Mouse (Mus musculus): ENCODE measurements at regions not wholly inside any gene's neighbourhood (a gene's known extent, or its start where the extent isn't known, plus 50 kb on each side); places are given as distances from the start of the nearest gene placed in this dataset.

- no peak for DNase-seq (ENCODE audit: low spot score)
Measured at GRCm38 (mm10) chr8:107642241-107642640, 54.0 kb upstream of the Psmd7 start.

GRCm38 (mm10) chr8:107647936-107648335, 59.7 kb upstream of the Psmd7 start:
- no peak for DNase-seq (ENCODE audit: low spot score)

DNA sequence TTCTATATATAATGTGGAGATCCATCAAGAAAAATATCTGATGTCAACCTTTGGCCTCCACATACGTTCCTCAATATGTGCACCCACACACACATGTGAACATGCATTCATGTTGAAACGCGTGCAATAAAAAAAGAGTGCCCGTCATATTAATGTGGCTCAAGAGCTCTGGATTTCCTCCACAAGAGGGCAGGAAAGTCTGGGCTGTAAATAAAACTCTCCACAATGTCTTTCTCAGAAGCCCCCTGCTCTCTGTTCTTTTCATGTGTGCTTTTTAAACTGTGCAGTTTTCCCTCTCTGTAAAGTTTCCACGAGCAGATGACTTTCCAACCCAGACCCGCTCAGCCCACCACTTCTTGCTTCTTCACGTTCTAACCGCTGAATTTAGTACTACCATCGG, 62.0 kb upstream of the Psmd7 start:
- DNase-seq (ENCODE audit: low spot score), result no peak

DNA sequence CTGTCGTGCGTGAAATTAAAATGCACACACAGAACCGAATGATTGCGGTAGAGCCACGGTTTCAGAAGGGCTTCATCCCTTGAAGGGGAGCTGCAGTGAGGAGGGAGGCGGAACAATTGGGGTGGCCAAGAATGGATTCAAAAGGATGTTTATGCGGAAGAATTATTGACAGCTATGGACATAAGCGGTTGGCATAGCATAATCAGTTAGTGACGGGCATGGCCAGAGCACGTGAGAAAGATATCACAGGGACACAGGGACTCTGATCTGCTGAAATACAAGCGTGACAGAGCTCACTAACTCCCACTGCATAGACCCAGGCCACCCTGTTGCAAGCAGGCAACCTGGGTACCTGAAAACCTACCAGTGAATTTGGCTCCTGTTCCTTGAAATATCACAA, 63.2 kb upstream of the Psmd7 start:
- no peak for DNase-seq (ENCODE audit: low spot score)

DNA sequence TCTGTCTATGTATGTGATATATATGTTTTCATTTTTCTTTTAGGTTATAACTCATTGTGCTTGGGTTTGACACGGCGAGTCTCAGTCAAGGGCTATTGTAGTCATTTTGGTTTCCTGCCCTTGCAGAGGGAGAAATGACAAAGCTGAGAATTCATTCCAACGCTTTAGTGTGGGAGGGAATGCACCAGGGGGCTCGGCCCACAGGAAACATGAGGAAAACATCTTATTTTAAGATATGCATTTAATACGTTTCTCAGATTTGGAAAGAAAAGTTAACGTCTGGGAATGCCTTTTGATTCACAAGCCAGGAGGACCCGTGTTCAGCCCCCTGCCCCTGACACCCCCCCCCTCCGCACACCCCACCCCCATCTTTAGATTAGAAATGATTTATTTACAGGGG, 64.0 kb upstream of the Psmd7 start:
- no peak for DNase-seq (ENCODE audit: low spot score)

GRCm38 (mm10) chr8:107653711-107654110, 65.4 kb upstream of the Psmd7 start:
- DNase-seq (ENCODE audit: low spot score), result no peak

- no peak for DNase-seq (ENCODE audit: low spot score)
Measured at GRCm38 (mm10) chr8:107656622-107657021, 68.4 kb upstream of the Psmd7 start.

DNA sequence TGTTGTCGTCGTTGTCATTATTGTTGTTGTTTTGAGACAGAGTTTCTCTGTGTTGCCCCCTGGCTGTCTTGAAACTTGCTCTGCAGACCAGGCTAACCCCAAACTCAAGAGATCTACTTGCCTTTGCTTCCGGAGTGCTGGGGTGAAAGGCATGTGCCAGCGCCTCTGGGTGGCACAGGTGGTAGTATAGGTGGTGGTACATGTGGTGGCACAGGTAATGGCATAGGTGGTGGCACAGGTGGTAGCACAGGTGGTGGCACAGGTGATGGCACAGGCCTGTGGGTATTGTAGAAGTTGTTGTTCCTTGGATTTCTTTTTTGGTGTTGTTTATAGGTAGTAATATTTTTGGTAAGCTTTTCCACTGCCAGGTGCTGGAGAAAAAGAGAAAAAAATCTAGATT, 69.5 kb upstream of the Psmd7 start:
- DNase-seq (ENCODE audit: low spot score), result no peak

GRCm38 (mm10) chr8:107658386-107658785, 70.1 kb upstream of the Psmd7 start:
- DNase-seq (ENCODE audit: low spot score), result no peak

DNA sequence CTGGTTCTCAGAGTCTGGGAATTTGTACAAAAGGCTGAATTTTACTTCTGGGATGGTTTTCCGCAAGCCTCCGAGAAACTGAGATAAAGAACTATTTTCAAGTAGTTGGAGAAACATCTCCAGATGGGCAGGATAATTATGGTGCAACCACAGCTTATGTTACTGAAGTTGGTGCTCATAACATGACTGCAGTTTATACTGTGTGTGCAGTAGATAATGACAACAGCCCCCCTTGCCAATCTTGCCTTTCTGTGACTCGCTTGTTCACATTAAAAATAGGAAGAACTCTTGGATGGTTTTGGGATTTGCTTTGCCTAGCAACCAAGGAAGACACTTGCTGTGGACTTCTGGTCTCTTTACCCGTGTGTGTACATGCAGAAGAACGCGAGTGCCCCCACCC, 72.4 kb upstream of the Psmd7 start:
- DNase-seq (ENCODE audit: low spot score), result no peak

- DNase-seq (ENCODE audit: low spot score), result no peak
Measured at GRCm38 (mm10) chr8:107669608-107670007, 81.3 kb upstream of the Psmd7 start.

DNA sequence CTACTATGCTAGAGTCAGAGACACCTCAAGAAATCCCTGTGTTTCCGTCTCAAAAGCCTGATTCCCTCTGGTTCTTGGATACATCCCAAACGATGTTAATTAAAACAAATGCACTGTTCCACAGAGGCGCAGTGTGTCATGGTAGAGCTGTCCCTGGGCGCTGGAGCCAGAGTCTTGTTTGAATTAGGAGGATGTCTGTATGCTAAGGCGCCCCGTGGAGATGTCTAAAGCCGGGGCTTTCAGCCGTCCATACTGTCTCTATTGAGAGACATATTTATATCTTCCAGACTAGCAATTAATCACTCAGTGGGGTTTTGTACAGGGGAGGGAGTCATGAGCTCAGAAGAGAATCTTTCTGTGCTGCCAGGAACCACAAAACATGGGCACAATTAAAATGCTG, 83.2 kb upstream of the Psmd7 start:
- no peak for DNase-seq (ENCODE audit: low spot score)

- DNase-seq (ENCODE audit: low spot score), result no peak
Measured at GRCm38 (mm10) chr8:107672691-107673090, 84.4 kb upstream of the Psmd7 start.

DNA sequence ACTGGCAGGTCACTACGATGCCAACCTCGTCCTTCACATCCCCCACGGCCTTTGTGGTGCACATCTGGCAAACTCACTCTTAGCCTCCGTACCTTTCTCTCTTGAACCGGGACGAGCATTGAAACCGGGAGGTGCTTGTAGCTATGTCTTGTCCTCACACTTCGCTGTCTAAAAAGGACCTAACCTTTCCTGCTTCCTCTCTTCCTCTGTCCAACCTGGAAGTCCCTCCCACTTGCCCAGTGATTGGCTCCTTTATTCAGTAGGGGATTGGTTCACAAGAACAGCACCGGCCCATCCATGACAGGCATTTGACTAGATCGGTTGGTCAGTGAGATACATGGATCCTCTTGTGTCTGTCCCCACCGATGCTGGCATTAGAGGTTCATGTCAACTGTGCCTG, 93.8 kb upstream of the Psmd7 start:
- DNase-seq (ENCODE audit: low spot score), result no peak

GRCm38 (mm10) chr8:107684721-107685691, 96.7 kb upstream of the Psmd7 start:
- DNase-seq (ENCODE audit: low spot score), result peak; percentile 58

GRCm38 (mm10) chr8:107686936-107687335, 98.7 kb upstream of the Psmd7 start:
- no peak for DNase-seq (ENCODE audit: low spot score)

DNA sequence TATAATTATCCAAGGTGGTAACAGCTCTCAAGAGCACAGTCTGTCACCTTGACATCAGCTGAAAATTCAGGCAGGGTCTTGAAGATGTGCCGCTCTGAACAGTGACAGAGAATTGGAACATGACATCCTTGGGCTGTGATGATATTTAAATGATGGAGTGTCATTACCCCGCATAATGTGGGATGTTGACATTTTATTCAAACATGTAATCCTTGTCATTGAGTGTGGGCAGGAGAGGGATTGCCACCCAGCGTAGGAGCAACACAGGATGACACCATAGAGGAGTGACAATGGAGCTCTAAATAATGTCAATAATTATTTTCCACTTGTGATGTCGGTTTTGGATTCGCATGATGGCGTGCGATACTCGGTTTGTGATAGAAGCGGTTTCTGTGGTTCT, 99.3 kb upstream of the Psmd7 start:
- DNase-seq (ENCODE audit: low spot score), result no peak

DNA sequence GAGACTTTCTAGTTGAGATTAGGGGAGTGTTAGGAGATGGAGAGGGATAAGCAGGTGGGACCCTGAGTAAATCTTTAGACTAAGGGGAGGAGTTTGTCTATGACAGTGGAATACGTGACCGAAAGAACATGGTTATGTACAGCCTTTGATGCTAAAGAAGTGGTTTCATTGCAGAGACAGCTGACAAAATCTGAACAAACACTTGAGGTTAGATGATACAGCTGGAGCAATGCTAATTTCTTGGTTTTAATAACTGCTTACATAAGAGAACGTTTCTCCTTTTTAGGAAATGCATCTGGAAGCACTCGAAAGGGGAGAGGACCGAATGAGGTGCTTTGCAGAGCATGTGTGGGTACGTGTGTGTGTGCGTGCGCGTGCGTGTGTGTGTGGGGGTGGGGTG, 100.8 kb upstream of the Psmd7 start:
- DNase-seq (ENCODE audit: low spot score), result no peak

DNA sequence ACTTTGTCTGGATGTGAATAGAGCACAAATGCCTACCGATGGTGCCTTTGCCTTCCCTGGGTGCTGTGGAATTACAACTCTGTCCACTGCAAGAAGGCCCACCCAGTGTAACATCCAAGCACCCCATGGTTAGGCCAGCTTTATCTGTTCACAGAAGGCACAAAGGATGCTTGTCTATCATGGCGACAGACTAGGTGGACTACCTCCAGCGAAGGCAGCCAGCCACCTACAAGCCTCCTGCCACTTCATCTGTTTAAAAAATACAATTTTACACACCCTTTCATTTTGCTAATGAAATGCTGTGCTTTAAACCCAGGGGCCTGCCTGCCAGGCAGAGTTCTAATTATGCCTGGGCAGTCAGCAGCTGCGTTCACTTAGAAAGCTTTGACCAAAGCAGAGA, 103.0 kb upstream of the Psmd7 start:
- no peak for DNase-seq (ENCODE audit: low spot score)

- no peak for DNase-seq (ENCODE audit: low spot score)
Measured at GRCm38 (mm10) chr8:107696384-107697346, 108.4 kb upstream of the Psmd7 start.

- DNase-seq (ENCODE audit: low spot score), result no peak
Measured at GRCm38 (mm10) chr8:107699307-107699706, 111.0 kb upstream of the Psmd7 start.

DNA sequence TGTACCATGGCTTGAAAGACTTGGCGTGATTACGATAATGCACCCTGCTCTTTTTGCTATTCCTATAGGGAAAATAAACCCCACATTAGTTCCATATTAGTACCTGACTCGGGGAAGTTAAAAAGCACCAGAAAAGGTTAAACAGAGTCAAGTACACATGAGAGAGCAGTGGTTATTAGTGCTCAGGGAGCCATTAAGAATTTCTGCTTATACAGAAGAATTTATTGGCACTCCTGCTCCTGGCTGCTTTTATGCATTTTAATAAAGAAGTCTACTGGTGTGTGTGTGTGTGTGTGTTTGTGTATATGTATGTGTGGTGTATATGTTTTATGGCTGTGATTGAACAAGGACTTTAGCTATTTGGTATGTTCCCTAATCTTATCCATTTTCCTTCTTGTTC, 111.5 kb upstream of the Psmd7 start:
- DNase-seq (ENCODE audit: low spot score), result no peak

GRCm38 (mm10) chr8:107715901-107716300, 127.6 kb upstream of the Psmd7 start:
- DNase-seq (ENCODE audit: low spot score), result no peak
